Mouse (Mus musculus) gastrocnemius, postnatal 14 days (tissue): ENCODE measurements around the gene Rara. TPM values are rescaled to one million over a fixed set of nuclear protein-coding genes. Genes with fewer than 3 reads are reported as not detected.
A peak's percentile ranks its signal among the peaks of the same experiment; 100 is the strongest.

Source experiments
- DNase-seq: peaks from one replicate; pipeline ENCODE4 v3.0.0; 2021; ENCODE audit warnings: mixed read lengths
- intact Hi-C: fragments of 180-260 bp; cut with DNase I; formaldehyde crosslinking; loops from one replicate; pipeline ENCODE4 v1.15.1; 2025; ENCODE audit warnings: low total_unique reads
- total RNA-seq, 2 experiments: library from RNA; stranded (reverse); gene quantifications; 2 replicates each; pipeline ENCODE4 v1.2.3; 2021

The Rara gene
- total RNA-seq, 2 experiments from 2014 or later, result 13.7 to 19.7 TPM

- no peak for DNase-seq
- intact Hi-C loops, result no loop called here
Measured at GRCm38 (mm10) chr11:99022384-99022933, 94.8 kb downstream of the Rara start.

GRCm38 (mm10) chr11:99023094-99023493 is 95.5 kb downstream of the Rara start:
- intact Hi-C loops, result no loop called here
- no peak for DNase-seq

- peak; percentile 59 for DNase-seq
- intact Hi-C loops, result no loop called here
Measured at GRCm38 (mm10) chr11:99023500-99024467, 96.2 kb downstream of the Rara start, which contains the start of gene Top2a. TSS of gene Top2a (minus strand) at chr11:99024189.

Other genes starting within 250 kb of the Rara start
- gene Psmd3, start 245.3 kb upstream of the Rara start, total RNA-seq, result 10 to 100 TPM; 89.2 to 91.4 TPM
- gene Csf3, start 226.6 kb upstream of the Rara start, total RNA-seq, result not detected
- 10 to 100 TPM; 40.3 to 42.0 TPM for gene Med24, start 198.4 kb upstream of the Rara start, total RNA-seq
- gene Thra, start 187.2 kb upstream of the Rara start, total RNA-seq, result 100 to 1,000 TPM in 1 of 2 experiments, 10 to 100 TPM in 1; 91.8 to 106 TPM
- 10 to 100 TPM; 27.3 to 64.6 TPM for gene Nr1d1, start 152.5 kb upstream of the Rara start, total RNA-seq
- gene Msl1, start 132.3 kb upstream of the Rara start, total RNA-seq, result 10 to 100 TPM; 49.0 to 55.3 TPM
- gene Casc3, start 122.9 kb upstream of the Rara start, total RNA-seq, result 10 to 100 TPM; 20.1 to 21.5 TPM
- gene Rapgefl1, start 91.0 kb upstream of the Rara start, total RNA-seq, result 1 to 10 TPM in 1 of 2 experiments, under 1 TPM in 1; 0.49 to 1.1 TPM
- gene Wipf2, start 64.2 kb upstream of the Rara start, total RNA-seq, result 1 to 10 TPM; 4.4 to 4.6 TPM
- 1 to 10 TPM in 1 of 2 experiments, under 1 TPM in 1; 0.78 to 1.3 TPM for gene Cdc6, start 20.0 kb upstream of the Rara start, total RNA-seq
- not detected for gene Gjd3, start 55.2 kb downstream of the Rara start, total RNA-seq
- gene Top2a, start 96.4 kb downstream of the Rara start, total RNA-seq, result 10 to 100 TPM; 13.8 to 16.9 TPM
- gene Igfbp4, start 113.4 kb downstream of the Rara start, total RNA-seq, result 100 to 1,000 TPM in 1 of 2 experiments, 10 to 100 TPM in 1; 76.9 to 104 TPM
- under 1 TPM in 1 of 2 experiments, not detected in 1; 0.10 TPM for gene Tns4, start 161.5 kb downstream of the Rara start, total RNA-seq
- gene Ccr7, start 227.3 kb downstream of the Rara start, total RNA-seq, result under 1 TPM; 0.10 to 0.11 TPM